Mouse (Mus musculus): ENCODE results near the gene Kcnab2.
A peak's percentile ranks its signal among the peaks of the same experiment; 100 is the strongest.

Gene Kcnab2

DNA sequence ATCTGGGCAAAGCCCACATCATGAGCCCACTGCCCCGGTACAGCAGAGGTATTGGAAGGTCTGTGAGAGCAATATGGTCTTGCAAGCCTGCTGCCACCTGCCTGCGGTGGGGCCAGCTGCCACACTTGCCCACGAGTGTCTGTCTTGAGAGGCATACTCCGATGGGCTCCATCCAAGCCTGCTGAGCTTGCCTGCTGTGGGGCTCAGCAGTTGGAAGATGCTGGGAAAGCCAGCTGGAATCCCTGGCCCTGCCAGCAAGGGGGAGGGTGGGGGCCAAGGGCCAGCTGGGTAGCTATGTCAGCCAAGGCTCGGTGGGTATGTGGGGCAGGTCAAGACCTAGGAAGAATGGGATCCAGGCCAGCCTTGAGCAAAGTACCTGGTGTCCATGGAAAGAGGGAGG lies 85.5 kb downstream of the Kcnab2 start:
- DNase-seq (ENCODE audit: low read depth, low spot score): no peak

DNA sequence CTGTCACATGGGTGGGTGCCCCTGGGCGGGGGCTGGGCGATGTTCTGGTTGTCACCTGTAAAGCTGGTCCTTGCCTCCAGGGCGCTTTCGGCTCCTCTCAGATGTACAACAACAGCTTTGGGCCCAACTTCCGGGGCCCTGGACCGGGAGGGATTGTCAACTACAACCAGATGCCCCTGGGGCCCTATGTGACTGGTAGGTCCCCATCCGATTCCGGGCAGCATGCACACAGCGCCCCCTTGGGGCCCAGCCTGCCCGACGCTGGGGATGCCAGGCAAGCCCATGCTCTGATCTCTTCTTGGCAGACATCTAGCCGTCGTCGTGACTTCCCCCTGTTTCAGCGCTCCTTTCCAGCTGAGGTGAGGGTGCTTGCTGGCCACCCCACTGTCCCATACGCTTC lies 92.0 kb downstream of the Kcnab2 start:
- no peak for DNase-seq (ENCODE audit: low read depth, low spot score)

DNA sequence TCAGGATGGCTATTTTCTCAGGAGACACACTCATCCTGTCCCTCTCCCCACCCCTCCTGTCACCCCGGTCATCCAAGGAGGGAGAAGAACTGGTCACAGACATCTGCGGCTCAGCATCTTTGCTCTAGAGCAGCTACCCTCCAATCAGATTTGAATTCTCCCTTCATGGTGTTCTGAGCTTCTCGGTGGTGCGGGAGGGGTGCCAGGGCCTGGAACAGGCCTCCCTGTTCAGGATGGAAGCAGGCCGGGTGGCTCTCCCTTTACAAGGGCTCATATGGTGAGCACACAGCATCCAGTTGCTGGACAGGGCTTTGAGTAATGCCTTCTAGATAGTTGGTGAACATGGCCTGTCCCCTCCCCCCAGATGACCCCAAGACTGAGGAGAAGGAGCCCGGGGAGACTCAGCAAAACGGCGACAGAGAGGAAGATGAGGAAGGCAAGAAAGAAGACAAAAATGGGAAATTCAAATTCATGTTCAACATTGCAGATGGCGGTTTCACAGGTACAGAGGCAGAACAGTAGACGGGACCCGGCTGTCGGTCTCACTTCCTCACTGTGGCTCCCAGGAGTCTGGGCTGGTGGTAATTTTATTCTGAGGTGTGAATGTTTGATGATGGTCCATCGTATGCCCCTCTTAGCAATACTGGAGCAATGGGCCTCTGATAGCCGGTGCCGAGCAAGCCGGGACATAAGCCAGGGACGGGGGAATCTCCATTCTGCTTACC lies 95.0 kb downstream of the Kcnab2 start:
- no peak for DNase-seq (ENCODE audit: low read depth, low spot score)

DNA sequence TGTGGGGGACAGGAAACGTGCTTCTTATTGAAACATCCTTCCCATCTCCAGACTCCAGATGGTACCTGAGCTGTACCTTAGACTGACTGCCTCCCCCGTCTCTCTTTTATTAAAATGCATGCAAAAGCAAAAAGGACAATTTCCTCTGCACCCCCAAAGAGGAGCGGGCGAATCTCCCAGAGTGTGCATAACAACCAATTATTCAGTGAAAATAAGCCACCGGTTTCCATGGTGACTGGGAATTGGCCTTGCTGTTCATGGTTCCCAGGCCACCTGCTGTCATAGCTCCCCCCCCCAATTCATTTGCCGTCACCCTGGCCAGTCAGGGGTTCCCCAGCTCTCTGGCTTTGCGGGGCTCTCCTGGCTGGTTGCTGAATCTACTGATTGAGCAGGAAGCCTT lies 112.4 kb downstream of the Kcnab2 start:
- DNase-seq (ENCODE audit: low read depth, low spot score): no peak

DNA sequence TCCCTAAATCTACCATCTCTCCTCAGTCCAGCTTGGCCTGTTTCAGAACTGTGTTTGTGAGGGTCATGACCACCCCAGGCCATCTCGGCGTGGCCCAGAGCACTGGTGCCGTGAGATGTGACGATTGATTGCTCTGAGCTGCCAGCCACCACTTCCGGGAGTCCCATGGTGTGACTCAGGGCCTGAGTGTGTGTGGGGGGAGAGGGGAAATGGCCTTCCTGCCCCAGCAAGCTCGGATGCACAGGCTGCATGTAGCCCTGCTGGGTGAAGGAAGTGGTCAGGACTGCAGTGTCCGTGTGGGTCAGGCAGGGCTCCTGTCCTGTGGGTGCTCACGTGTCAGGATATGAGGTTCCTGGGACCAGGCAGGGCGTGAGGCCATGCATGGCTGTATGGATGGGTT lies 115.5 kb downstream of the Kcnab2 start:
- DNase-seq (ENCODE audit: low read depth, low spot score): no peak

DNA sequence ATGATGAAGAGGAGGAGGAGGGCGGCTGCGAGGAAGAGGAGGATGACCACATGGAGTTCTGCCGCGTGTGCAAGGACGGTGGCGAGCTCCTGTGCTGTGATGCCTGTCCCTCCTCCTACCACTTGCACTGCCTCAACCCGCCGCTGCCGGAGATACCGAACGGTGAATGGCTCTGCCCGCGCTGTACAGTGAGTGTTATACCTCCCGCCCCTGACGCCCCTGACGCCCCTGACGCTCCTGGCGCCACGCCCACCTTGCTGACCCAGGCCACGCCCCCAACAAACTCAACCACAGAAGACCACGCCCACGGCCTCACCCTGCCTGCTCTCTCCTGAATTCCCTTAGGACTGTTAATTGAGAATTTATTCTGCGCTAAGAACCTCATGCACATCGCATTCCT lies 116.8 kb downstream of the Kcnab2 start:
- peak; percentile 39 for DNase-seq (ENCODE audit: low read depth, low spot score)

DNA sequence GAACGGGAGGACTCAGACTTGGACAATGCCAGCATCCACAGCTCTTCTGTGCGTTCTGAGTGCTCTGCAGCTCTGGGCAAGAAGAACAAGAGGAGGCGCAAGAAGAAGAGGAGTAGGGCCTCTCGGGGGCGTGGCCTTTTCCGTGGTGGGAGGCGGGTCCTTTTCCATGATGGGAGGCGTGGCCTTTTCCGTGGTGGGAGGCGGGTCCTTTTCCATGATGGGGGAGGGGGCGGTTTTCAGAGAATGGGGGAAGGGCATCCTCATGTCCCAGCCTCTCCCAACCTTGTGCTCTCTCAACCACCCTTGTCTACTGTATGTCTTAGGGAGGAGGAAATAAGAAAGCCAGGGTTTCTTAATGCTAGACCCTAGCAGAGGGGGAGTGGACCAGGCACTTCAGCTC lies 118.0 kb downstream of the Kcnab2 start:
- no peak for DNase-seq (ENCODE audit: low read depth, low spot score)

DNA sequence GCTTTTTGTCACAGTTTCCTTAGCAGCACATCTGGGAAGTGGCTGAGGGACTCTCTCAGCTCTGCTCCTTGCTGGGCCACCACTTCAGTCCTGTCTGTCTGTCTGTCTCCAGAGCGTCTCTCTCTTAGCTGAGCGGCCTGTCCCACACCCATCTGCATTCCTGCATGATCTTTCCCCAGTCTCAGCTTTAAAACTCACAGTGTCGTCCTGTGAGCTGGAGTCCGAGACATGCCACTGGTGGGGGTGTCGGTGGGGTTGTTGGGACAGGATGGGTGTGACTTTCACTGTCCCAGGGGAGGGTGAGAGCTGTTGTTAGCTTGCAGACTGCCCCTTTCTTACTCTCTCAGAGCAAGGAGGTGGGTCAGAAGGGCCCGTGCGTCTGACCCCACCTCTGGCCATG lies 122.0 kb downstream of the Kcnab2 start:
- DNase-seq (ENCODE audit: low read depth, low spot score): no peak

DNA sequence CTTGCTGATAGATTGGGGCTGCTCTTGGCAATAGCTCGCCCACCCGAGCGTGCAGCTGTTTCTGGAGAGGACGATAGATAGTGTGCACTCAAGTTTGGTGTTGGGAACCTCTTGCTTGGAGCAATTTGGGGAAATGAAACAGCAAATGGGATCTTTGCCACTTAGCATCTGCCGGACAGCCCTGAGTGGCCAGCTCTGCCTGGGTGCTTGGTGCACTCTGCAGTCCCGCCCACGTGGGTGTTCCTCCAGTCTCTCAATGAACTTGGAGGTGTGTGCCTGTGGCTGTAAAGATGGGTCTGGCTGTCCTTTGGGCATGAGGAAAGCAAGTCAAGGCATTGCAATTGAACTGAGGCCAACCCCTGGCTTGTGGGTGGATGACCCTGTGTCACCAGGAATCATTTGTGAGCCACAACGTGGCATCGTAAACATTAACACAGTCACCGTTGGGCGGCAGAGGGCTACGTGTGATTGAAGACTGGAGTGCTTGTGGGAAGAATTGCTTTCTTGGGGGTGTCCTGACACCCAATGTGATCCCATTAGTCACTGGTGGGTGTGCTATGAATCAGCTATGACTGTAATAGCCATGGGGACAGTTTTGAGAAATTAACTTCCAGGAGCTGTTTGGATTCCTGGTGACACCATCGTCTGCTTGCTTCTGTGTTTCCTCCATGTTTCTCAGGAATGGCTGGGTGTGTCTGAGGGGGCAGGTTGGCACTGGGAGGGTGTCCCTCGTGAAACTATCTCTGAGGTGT lies 123.6 kb downstream of the Kcnab2 start:
- no peak for DNase-seq (ENCODE audit: low read depth, low spot score)

DNA sequence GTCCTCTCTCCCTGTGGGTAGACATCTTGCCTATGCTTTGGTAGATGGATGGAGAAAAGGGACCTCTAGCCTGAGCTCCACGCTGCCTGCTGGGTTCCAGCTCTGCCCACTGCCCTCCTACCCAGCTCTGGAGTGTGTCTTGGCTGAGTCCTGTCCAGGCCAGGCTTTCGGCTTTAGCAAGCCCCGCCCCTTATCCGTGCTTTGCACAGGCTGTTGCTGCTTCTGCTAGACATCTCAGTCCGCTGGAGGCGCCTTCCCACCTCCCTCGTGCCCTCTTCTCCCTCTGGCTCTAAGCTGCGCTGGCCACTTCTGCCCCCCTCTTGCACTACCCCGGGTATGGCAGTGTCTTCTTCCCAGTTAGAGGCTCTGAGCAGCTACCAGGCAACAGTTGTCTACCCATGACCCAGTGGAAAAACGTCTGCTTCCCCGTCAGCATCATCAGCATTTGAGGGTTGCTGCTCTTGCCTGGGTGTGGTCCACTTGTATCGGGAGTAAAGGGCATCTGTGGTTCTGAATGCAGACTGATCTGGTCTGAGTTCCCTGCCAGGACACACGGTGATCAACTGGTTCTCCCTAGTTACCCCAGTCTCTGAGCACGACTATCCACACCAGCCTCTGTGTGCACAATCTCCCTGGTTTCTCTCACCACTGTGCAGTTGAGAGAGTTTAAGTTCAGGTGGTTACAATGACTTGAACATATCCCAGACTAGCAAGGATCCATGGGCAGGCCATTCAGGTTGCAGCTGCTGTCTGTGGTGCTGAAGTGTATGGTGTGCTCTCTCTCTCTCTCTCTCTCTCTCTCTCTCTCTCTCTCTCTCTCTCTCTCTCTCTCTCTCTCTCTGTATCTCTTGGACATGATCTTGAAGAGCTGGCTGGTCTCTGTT lies 126.0 kb downstream of the Kcnab2 start:
- peak; percentile 52 for DNase-seq (ENCODE audit: low read depth, low spot score)

DNA sequence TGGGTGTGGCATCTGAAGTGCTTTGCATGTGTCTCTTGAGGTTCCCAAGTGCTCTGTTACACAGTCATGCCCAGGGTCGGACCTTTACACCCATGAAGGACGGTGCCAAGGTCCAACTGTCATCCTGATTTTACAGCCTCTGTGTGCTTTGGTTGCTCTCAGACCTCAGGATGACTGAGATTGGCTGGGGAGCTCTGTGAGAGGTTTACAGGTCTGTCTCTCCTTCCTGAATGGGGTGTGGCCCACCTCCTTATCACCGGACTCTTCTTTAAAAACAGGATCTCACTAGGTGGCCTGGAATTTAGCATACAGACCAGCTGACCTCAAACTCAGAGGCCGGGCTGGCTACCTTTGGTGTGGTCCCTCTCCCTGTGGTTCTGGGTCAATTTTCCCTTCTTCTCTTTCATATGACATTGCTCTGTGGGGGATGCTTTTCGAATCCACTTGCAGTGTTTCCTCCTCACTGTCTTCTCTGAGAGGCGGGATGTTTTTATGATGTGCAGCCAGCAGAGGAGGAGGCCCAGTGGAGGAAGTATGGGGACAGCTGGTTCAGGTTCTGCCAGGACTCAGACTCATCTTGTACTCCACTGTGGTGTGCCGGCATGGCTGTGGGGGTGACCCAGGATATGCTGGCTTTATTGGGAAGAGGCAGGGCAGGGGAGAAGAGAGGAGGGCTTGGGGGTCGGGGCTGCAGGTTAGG lies 126.8 kb downstream of the Kcnab2 start:
- no peak for DNase-seq (ENCODE audit: low read depth, low spot score)

DNA sequence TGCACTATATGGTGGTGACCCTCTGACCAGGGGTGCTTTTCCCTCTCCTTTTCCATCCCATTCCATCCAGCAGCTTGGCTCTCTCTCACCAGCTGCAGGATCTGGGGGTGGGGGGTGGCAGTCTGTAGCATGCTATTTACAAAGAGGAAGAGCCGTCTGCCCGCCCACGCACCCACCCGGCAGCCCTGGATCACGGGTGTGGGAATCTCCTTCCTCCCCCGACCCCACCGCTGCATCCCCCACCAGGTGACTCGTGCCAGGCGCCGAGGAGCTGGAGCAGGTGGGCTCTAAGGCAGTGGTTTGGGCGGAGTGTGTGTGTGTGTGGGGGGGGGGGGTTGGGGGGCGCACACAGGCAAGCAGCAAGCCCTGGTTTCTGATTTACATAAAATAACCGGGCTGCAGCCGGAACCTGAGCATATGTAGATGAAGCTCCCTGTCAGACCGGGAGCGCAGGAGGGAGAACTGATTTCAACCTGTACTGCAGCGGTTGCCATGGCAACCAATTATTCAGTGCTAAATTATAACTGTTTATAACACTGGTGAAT lies 127.8 kb downstream of the Kcnab2 start:
- DNase-seq (ENCODE audit: low read depth, low spot score): peak; percentile 58

DNA sequence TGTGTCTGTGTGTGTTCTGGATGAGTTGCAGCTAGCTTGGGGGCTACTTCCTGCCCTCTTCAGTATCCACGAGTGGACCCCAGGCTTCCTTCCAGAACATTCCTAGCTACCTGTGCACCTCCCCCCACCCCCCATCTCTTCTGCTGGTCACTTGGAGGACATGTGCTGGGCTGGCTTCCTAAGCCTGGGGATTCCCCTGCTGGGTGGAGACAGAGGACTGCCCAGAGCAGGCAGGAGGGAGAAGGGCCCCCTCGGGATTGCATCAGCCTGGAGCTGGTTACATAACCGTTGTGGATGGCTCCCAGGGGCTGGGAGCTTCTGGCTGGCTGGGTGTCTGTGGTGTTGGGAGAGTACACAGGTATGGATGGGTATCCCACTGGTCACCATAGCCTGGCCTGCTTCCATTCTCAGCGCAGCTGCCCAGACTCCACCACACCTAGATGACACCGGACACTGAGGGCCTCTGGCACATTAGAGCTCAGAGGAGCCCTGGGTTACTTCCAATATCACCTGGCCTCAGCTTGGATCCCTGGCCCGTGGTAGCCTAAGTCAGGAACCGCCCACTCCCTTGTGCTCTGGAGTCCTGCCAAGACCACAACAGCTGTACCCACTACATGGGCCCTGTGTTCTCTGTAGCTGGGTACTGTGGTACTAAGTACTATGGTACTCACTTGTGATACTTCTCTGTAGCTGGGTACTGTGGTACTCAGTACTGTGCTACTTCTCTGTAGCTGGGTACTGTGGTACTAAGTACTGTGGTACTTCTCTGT lies 132.4 kb downstream of the Kcnab2 start:
- no peak for DNase-seq (ENCODE audit: low read depth, low spot score)

DNA sequence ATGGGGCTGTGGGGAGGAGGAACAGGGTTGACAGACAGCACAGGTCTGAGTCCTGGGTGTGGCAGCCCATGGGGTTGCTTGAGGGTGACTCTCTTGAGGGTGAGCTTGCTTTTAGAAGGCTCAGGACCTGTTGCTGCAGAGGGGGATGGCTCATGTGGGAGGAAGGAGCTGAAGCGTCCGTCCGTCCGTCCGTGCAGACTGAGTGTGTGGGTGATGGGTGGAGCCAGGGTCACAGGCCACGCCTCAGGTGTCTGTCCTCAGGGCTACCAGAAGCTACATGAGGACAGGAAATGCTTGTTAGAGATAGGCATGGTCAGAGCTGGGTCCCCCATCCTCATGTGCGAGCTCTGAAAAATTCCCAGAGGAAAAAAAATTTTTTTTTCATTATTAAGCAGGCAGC lies 133.0 kb downstream of the Kcnab2 start:
- no peak for DNase-seq (ENCODE audit: low read depth, low spot score)

DNA sequence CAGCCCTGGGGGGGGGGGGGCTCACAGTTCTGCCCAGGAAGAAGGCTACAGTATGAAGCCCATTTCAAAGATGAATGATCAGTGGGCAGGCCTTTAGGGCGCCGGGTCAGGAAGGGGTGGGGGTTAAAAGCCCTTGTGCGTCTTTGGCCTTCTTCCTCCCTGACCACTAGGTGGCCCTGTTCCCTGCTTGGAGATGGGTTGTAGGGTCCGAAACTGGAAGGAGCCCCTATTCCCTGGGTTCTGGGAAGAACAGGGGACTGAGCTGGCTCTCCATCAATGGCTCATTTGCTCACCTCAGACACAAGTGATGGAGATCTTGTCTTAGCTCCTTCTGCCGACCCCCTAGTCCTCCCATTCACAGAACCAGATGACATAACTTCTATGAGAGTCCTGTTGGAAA lies 134.4 kb downstream of the Kcnab2 start:
- DNase-seq (ENCODE audit: low read depth, low spot score): peak; percentile 19

All from forelimb bud, embryonic 11.5 days (tissue).